Comparison of ENCODE assay signal across 8 mouse cellular contexts in genomic region chr4:138700184-138700982, GRCm38 (mm10). TPM values are rescaled to one million over a fixed set of nuclear protein-coding genes. Genes with fewer than 3 reads are reported as not detected.
DNase-seq lines count a peak whose midpoint lies in the region; ATAC-seq and TF ChIP-seq lines count a peak whose summit lies in the region.

No protein-coding gene starts in this region.

- H3K4me3 ChIP-seq in forebrain, embryonic 12.5 days (replicated peaks) = no peak overlapping the region
- no peak overlapping the region for H3K4me3 ChIP-seq in lung, postnatal 0 days (ENCODE audit: low read depth, low read length)

- H3K4me1 ChIP-seq in forebrain, embryonic 12.5 days = peaks cover 17% of the 10 kb centered on the region; the same call in 1 of the 2 replicates
- no peaks in the 10 kb centered on the region for H3K4me1 ChIP-seq in lung, postnatal 0 days (ENCODE audit: insufficient read depth, low read depth, low read length)

- peak; percentile 89 for TF ChIP-seq CTCF in lung, postnatal 0 days (IDR thresholded peaks at IDR 0.05)

- no peaks in the 10 kb centered on the region for H3K9me3 ChIP-seq in forebrain, embryonic 12.5 days
- H3K9me3 ChIP-seq in lung, postnatal 0 days (ENCODE audit: low read length) = no peaks in the 10 kb centered on the region

- no peak for DNase-seq in frontal cortex, postnatal 25 days (ENCODE audit: low spot score in 2 of 2)
- DNase-seq in A20 (ENCODE audit: low read depth, low spot score) = peak; percentile 61
- DNase-seq in c-Kit-positive CD71-positive TER-119-negative erythroid progenitor cells, embryonic 14.5 days (ENCODE audit: low read depth) = peak; percentile 13
- peak; percentile 68 to 69 for DNase-seq in kidney, adult 8-10 months
- DNase-seq in lung, postnatal 0 days (ENCODE audit: low spot score) = peak; percentile 82
- peak; percentile 70 for DNase-seq in retina, postnatal 7 days (ENCODE audit: low read depth, low spot score)

- ATAC-seq in frontal cortex, adult (ENCODE audit: low TSS enrichment) = peak; percentile 80; the same call in 1 of the 2 replicates
- 0 out of 2 replicates have a peak, but pooled peaks have one; percentile 44 for ATAC-seq in forebrain, embryonic 12.5 days (ENCODE audit: low FRiP score)
- ATAC-seq in lung, postnatal 0 days = 0 out of 2 replicates have a peak, but pooled peaks have one; percentile 35

- H3K36me3 ChIP-seq in forebrain, embryonic 12.5 days (replicated peaks) = no peaks in the 10 kb centered on the region
- no peaks in the 10 kb centered on the region for H3K36me3 ChIP-seq in lung, postnatal 0 days (ENCODE audit: insufficient read depth, low read length)

- 28% methylated on average over 15 of the region's 15 CpGs for WGBS in forebrain, embryonic 12.5 days
- WGBS in lung, postnatal 0 days = 21% methylated on average over 15 of the region's 15 CpGs

- peaks cover 18% of the 10 kb centered on the region; the same call in 1 of the 2 replicates for H3K27me3 ChIP-seq in forebrain, embryonic 12.5 days
- H3K27me3 ChIP-seq in lung, postnatal 0 days (replicated peaks; ENCODE audit: insufficient read depth, low read length) = no peaks in the 10 kb centered on the region

- TF ChIP-seq EP300 in lung, postnatal 0 days (IDR thresholded peaks at IDR 0.05) = no peak

- no peak overlapping the region for H3K27ac ChIP-seq in forebrain, embryonic 12.5 days
- no peak overlapping the region for H3K27ac ChIP-seq in lung, postnatal 0 days (ENCODE audit: low read length)

- no peak overlapping the region for H3K9ac ChIP-seq in forebrain, embryonic 12.5 days
- H3K9ac ChIP-seq in lung, postnatal 0 days (replicated peaks; ENCODE audit: low read depth) = no peak overlapping the region

- no peak overlapping the region for H3K4me2 ChIP-seq in forebrain, embryonic 12.5 days
- no peak overlapping the region for H3K4me2 ChIP-seq in lung, postnatal 0 days (replicated peaks; ENCODE audit: low read depth, low read length)

RNA-seq across cellular contexts. Expression of gene Pla2g2c, which starts 24.2 kb away (rescaled TPM):
- 0.18 and 0.26 TPM in 2 replicates for polyA plus RNA-seq in forebrain, embryonic 12.5 days (2016; fragmentation: Nextera tagmentation; extraction: Ambion mirVana)
- 0.43 and 0.53 TPM in 2 replicates for polyA plus RNA-seq in lung, postnatal 0 days (2015; fragmentation: Nextera tagmentation; extraction: Ambion mirVana)

RNA-seq across cellular contexts. Expression of gene Ubxn10, which starts 36.6 kb away (rescaled TPM):
- polyA plus RNA-seq in forebrain, embryonic 12.5 days (2016; fragmentation: Nextera tagmentation; extraction: Ambion mirVana) = 2.0 TPM in 2 replicates
- polyA plus RNA-seq in lung, postnatal 0 days (2015; fragmentation: Nextera tagmentation; extraction: Ambion mirVana) = 10.1 and 11.7 TPM in 2 replicates

RNA-seq across cellular contexts. Expression of gene Pla2g2f, which starts 57.0 kb away (rescaled TPM):
- not detected in 2 replicates for polyA plus RNA-seq in forebrain, embryonic 12.5 days (2016; fragmentation: Nextera tagmentation; extraction: Ambion mirVana)
- polyA plus RNA-seq in lung, postnatal 0 days (2015; fragmentation: Nextera tagmentation; extraction: Ambion mirVana) = not detected in 2 replicates

Comparison
In these comparisons a context has a peak if more than half of its experiments do, and no peak if none do; other contexts are left out.
1. DNase-seq: peak in A20 (single experiment), c-Kit-positive CD71-positive TER-119-negative erythroid progenitor cells, embryonic 14.5 days (single experiment), kidney, adult 8-10 months (2 of 2), lung, postnatal 0 days (single experiment) and retina, postnatal 7 days (single experiment); none in frontal cortex, postnatal 25 days (0 of 2).
2. Peak in every context shown above with its lines, with median percentiles within 50 percentile points of each other: ATAC-seq.